Mouse (Mus musculus) lung, postnatal 0 days (tissue): Measurements from ENCODE around the gene Serpina3j. TPM values are rescaled to one million over a fixed set of nuclear protein-coding genes. Genes with fewer than 3 reads are reported as not detected.
A peak's percentile ranks its signal among the peaks of the same experiment; 100 is the strongest.
"Not testable (repeated sequence)": the region's sequence is repeated elsewhere in the genome, so short reads cannot be mapped to it uniquely, and the experiment has no call there.

Source experiments
- ATAC-seq: fragments of 200-750 bp; cut with Nextera tagmentation; 2 replicates; pipeline ENCODE4 v1.8.0; 2017; ENCODE audit warnings: moderate library complexity
- DNase-seq: peaks from one replicate; pipeline ENCODE4 v3.0.0-alpha.2; 2016; ENCODE audit warnings: low spot score
- H3K27ac ChIP-seq: fragments of 300-500 bp; sonication (generic); 2 replicates; pipeline ENCODE4 v1.5.1; 2014; ENCODE audit warnings: antibody characterized with exemption, mild to moderate bottlenecking, low read length, mixed read lengths
- H3K27me3 ChIP-seq: fragments of 300-500 bp; sonication (generic); replicated peaks from 2 replicates; pipeline ENCODE4 v1.6.1; 2014; ENCODE audit warnings: low read length, mixed read lengths; ENCODE audit not compliant: insufficient read depth
- H3K36me3 ChIP-seq: fragments of 300-500 bp; sonication (generic); 2 replicates; pipeline ENCODE4 v1.6.1; 2014; ENCODE audit warnings: low read length, mixed read lengths; ENCODE audit not compliant: insufficient read depth
- H3K4me1 ChIP-seq: fragments of 300-500 bp; sonication (generic); 2 replicates; pipeline ENCODE4 v1.6.1; 2014; ENCODE audit warnings: antibody characterized with exemption, low read depth, low read length, mixed read lengths; ENCODE audit not compliant: insufficient read depth
- H3K4me2 ChIP-seq: fragments of 300-500 bp; sonication (generic); replicated peaks from 2 replicates; pipeline ENCODE4 v1.6.1; 2014; ENCODE audit warnings: low read depth, mild to moderate bottlenecking, low read length, moderate library complexity, mixed read lengths
- H3K4me3 ChIP-seq: fragments of 300-500 bp; sonication (generic); 2 replicates; pipeline ENCODE4 v1.5.1; 2014; ENCODE audit warnings: low read depth, low read length
- H3K9ac ChIP-seq: fragments of 300-500 bp; sonication (generic); replicated peaks from 2 replicates; pipeline ENCODE4 v1.6.1; 2014; ENCODE audit warnings: low read depth, mild to moderate bottlenecking
- H3K9me3 ChIP-seq: fragments of 300-500 bp; sonication (generic); 2 replicates; pipeline ENCODE4 v1.6.1; 2016; ENCODE audit warnings: low read length, mixed read lengths
- CTCF ChIP-seq: IDR thresholded peaks from 2 replicates; pipeline ENCODE4 v1.5.1; 2016; ENCODE audit warnings: antibody characterized with exemption, mild to moderate bottlenecking
- EP300 ChIP-seq: IDR thresholded peaks from 2 replicates; pipeline ENCODE4 v1.6.1; 2016; ENCODE audit warnings: antibody characterized with exemption, mild to moderate bottlenecking, control low read depth
- WGBS: fragments of 180-500 bp; shearing (Covaris S2); extraction: QIAGEN DNeasy Blood & Tissue Kit; methylation state at CpG from one replicate; pipeline ENCODE4 v1.1.7; 2014; 5-methylcytosine and 5-hydroxymethylcytosine counted together
- polyA plus RNA-seq: library from polyadenylated mRNA; unstranded; fragments of >200 nt; fragmentation: Nextera tagmentation; extraction: Ambion mirVana; gene quantifications from 2 replicates; pipeline ENCODE4 v1.2.1, GENCODE M21; 2015

The Serpina3j gene
- polyA plus RNA-seq, 1 experiment from 2014 or later = not detected

DNA sequence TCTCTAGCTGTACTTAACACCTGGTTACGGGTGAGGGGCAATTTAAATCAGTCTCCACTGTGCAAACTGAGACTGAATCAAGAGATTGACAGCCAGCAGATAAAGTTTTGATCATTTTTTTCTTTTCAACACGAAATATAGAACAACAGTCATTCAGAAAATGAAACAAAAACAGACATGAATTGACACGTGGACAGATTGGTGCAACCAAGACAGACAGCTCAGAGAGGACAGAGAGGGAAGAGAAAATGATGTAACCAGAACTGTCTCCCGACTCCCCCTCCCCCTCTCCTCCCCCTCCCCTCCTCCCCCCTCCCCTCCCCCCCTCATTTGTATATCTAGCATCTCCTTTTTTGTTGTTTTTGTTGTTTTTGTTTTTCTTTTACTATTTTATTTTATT lies 24.5 kb upstream of the Serpina3j start:
- Histone ChIP-seq H3K27ac (no peak overlapping the region), H3K4me2 (no peak overlapping the region), H3K27me3 (no peaks in the 10 kb centered on the region), H3K9me3 (no peaks in the 10 kb centered on the region), H3K4me1 (no peaks in the 10 kb centered on the region), H3K36me3 (no peaks in the 10 kb centered on the region), H3K4me3 (no peak overlapping the region), H3K9ac (no peak overlapping the region)
- WGBS = 29% methylated on average over 4 of the region's 4 CpGs
- no peak for ATAC-seq
- no peak for DNase-seq
- TF ChIP-seq CTCF (no peak), EP300 (no peak)

- TF ChIP-seq EP300 (no peak), CTCF (no peak)
- H3K4me2 ChIP-seq = no peak overlapping the region
- H3K36me3 ChIP-seq = no peaks in the 10 kb centered on the region
- no peaks in the 10 kb centered on the region for H3K27me3 ChIP-seq
- WGBS = 80% methylated on average over 2 of the region's 2 CpGs
- no peak overlapping the region for H3K9ac ChIP-seq
- DNase-seq (no peak), ATAC-seq (no peak)
- no peak overlapping the region for H3K4me3 ChIP-seq
- H3K27ac ChIP-seq = no peak overlapping the region
- no peaks in the 10 kb centered on the region for H3K9me3 ChIP-seq
- no peaks in the 10 kb centered on the region for H3K4me1 ChIP-seq
These were observed 20.4 kb upstream of the Serpina3j start for GRCm38 (mm10) chr12:104293963-104294362.

GRCm38 (mm10) chr12:104298049-104298448 lies 16.3 kb upstream of the Serpina3j start:
- ATAC-seq (no peak), DNase-seq (no peak)
- Histone ChIP-seq H3K4me2 (no peak overlapping the region), H3K27me3 (no peaks in the 10 kb centered on the region), H3K36me3 (no peaks in the 10 kb centered on the region), H3K9me3 (no peaks in the 10 kb centered on the region), H3K4me3 (no peak overlapping the region), H3K4me1 (no peaks in the 10 kb centered on the region), H3K9ac (no peak overlapping the region), H3K27ac (no peak overlapping the region)
- 82% methylated on average over 2 of the region's 2 CpGs for WGBS
- no peak for TF ChIP-seq EP300
- no peak for TF ChIP-seq CTCF

DNA sequence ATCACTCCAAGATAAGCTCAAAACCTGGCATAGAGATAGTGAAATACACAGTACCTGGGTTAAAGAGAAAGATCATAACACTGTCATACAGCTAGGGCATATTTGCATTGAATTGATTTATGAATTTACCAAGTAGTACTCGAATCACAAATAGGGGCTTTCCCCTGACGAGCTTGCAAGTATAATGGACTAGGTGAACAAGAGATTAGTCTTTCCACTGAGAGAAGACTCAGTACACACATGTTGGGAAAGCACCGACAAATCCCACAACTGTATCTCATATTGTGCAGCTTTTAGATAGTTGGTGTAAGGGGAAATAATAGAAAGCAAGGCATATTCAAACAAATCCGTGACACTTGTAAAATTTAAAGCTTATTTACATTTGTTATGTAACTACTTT lies 8.4 kb upstream of the Serpina3j start:
- no peak for ATAC-seq
- WGBS = 77% methylated on average over 4 of the region's 4 CpGs
- H3K4me1 ChIP-seq = no peaks in the 10 kb centered on the region
- TF ChIP-seq EP300 (no peak), CTCF (no peak)
- no peak overlapping the region for H3K9ac ChIP-seq
- H3K9me3 ChIP-seq = no peaks in the 10 kb centered on the region
- no peaks in the 10 kb centered on the region for H3K36me3 ChIP-seq
- no peak overlapping the region for H3K4me2 ChIP-seq
- H3K4me3 ChIP-seq = no peak overlapping the region
- H3K27me3 ChIP-seq = no peaks in the 10 kb centered on the region
- no peak for DNase-seq
- H3K27ac ChIP-seq = no peak overlapping the region

GRCm38 (mm10) chr12:104322454-104322853 lies 8.1 kb downstream of the Serpina3j start:
- Histone ChIP-seq H3K4me1 (no peaks in the 10 kb centered on the region), H3K4me2 (no peak overlapping the region), H3K4me3 (no peak overlapping the region), H3K9me3 (no peaks in the 10 kb centered on the region), H3K27me3 (no peaks in the 10 kb centered on the region), H3K36me3 (no peaks in the 10 kb centered on the region), H3K9ac (no peak overlapping the region), H3K27ac (no peak overlapping the region)
- ATAC-seq (peak; percentile 85), DNase-seq (peak; percentile 50)
- 26% methylated on average over 1 of the region's 1 CpGs for WGBS
- TF ChIP-seq CTCF = no peak
- TF ChIP-seq EP300 = no peak

DNA sequence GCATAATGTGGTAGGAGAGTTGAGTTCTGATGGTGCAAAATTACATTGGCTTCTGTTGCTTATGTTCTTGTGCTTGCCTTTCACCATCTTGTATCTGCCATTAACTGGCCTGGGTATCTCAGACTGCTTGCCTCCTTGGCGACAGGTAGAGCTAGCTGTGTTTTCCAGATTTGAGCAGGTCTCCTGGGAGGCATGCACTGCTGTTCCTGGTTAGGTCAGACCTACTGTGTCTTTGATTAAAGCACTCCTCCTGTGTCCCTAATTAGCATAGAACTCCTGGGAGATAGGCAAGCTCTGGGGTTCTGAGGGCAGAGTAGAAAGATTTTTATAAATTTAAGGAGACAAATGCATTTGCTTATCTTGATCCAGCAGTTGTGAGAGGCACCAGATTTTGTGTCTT lies 17.3 kb downstream of the Serpina3j start:
- ATAC-seq (no peak), DNase-seq (no peak)
- Histone ChIP-seq H3K4me1 (no peaks in the 10 kb centered on the region), H3K4me2 (no peak overlapping the region), H3K9me3 (no peaks in the 10 kb centered on the region), H3K9ac (no peak overlapping the region), H3K36me3 (no peaks in the 10 kb centered on the region), H3K4me3 (no peak overlapping the region), H3K27ac (no peak overlapping the region), H3K27me3 (no peaks in the 10 kb centered on the region)
- TF ChIP-seq EP300 (no peak), CTCF (no peak)
- WGBS = 54% methylated on average over 1 of the region's 1 CpGs

GRCm38 (mm10) chr12:104336873-104337272 lies 22.5 kb downstream of the Serpina3j start:
- H3K36me3 ChIP-seq, H3K27me3 ChIP-seq, H3K4me2 ChIP-seq, DNase-seq, ATAC-seq, H3K9me3 ChIP-seq, H3K27ac ChIP-seq, H3K4me1 ChIP-seq, H3K4me3 ChIP-seq, H3K9ac ChIP-seq: not testable (repeated sequence)

DNA sequence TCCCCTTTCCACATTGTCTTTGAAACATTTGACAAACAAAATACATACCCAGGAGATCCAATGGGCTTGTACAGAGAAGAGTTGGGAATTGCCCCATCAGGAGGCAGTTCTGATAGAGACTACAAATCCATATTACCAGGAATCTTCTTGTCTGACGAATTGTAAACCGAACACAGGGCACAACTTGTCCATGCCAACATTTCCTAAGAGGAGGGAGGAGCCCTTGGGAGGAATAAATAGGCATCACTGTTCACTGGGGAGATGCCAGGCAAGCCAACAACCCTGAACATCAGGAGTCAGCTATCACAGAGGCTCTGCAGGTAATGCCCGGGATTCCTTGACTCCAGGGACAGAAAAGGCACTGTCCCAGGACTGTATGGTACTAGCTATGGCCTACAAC lies 23.9 kb downstream of the Serpina3j start, which contains the start of the genes Serpina3k and Serpina3m:
TSS of gene Serpina3k (plus strand) at position 261 of the 400 bp plus-strand sequence.
TSS of gene Serpina3m (plus strand) at position 261 of the 400 bp plus-strand sequence.
- not testable (repeated sequence) for H3K9me3 ChIP-seq, H3K4me2 ChIP-seq, H3K27me3 ChIP-seq, DNase-seq, H3K9ac ChIP-seq, H3K36me3 ChIP-seq, H3K4me1 ChIP-seq, H3K27ac ChIP-seq, ATAC-seq, H3K4me3 ChIP-seq
- 71% methylated on average over 3 of the region's 3 CpGs for WGBS
